Mouse (Mus musculus): Measurements from ENCODE around the gene Il7r. TPM values are rescaled to one million over a fixed set of nuclear protein-coding genes. Genes with fewer than 3 reads are reported as not detected.

Il7r gene
- total RNA-seq, 1 experiment, result not detected

DNA sequence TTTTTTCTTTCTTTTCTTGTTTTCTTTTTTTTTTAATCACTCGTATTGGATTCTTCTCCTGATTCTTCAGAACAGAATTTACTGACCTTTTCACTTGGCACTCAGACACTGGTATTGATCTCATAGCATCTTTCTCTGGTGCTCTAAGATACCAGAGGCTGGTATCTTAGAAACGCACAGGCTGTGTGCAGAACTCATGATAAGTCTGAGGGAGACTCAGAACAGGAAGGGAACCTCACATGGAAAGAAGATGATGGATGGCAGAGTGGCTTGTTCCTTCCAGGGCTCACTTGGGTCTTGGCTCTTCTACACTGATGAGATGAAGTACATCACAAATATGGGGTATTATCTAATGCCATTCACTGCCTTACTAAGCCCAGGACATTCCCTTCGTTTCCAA is 57.4 kb downstream of the Il7r start:
- H3K36me3 ChIP-seq (ENCODE audit: control insufficient read depth, insufficient read depth, low read length, poor library complexity, severe bottlenecking), result no peaks in the 10 kb centered on the region
- TF ChIP-seq HCFC1 (IDR thresholded peaks at IDR 0.05; ENCODE audit: borderline replicate concordance, insufficient read depth, low read length) (no peak), ZC3H11A (IDR thresholded peaks at IDR 0.05; ENCODE audit: borderline replicate concordance, low read depth, low read length) (no peak), CHD2 (IDR thresholded peaks at IDR 0.05; ENCODE audit: low read depth, low read length) (no peak), ZNF384 (IDR thresholded peaks at IDR 0.05; ENCODE audit: low read depth, low read length) (no peak), MAFK (IDR thresholded peaks at IDR 0.05; ENCODE audit: insufficient read depth, low read depth, low read length) (no peak)
- H3K4me1 ChIP-seq (ENCODE audit: control insufficient read depth in 2 of 2, insufficient read depth in 2 of 2, low read length in 2 of 2, poor library complexity in 1 of 2), result peaks cover 0 to 1% of the 10 kb centered on the region in 2 experiments; a peak in 1 of 4 replicates
- H3K9ac ChIP-seq (ENCODE audit: insufficient read depth, low read depth, low read length, poor library complexity, severe bottlenecking), result no peak overlapping the region
- no peak for DNase-seq (ENCODE audit: low read depth, low spot score)
- H3K27ac ChIP-seq (ENCODE audit: insufficient read depth, low read depth, low read length, poor library complexity, severe bottlenecking), result no peak overlapping the region
- in situ Hi-C loops (cut with MboI; ENCODE audit: low sequenced_read_pairs in 2 of 2, unreplicated experiment in 2 of 2), result loop anchor here in 1 of 2 experiments (25.0 kb wide), 1 partner anchor 840 kb away; no protein-coding TSS in a partner anchor
- no peak overlapping the region for H3K4me3 ChIP-seq (ENCODE audit: insufficient read depth in 1 of 2, low read depth in 1 of 2, low read length in 2 of 2, poor library complexity in 1 of 2, severe bottlenecking in 1 of 2)
- H3K9me3 ChIP-seq (ENCODE audit: control insufficient read depth, insufficient read depth, low read depth, low read length), result no peaks in the 10 kb centered on the region

DNA sequence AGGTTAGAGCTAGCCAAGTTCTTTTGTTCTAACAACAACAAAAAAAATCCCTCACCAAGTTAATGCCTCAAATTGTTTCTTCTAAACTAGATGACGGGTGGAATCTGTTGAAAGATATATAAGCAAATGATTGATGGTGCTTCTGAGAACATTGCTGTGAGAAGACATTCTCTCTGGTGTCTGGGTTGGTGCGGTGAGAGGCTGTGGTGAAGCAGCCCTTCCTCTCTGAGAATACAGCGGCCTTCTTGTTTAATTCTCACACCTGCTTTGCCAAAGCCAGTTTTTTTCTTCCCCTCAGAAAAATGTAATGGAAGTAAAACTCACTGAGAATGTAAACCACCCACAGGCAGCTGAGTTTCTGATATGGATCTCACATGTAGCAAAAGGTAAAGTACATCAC is 57.8 kb downstream of the Il7r start:
- no peak overlapping the region for H3K9ac ChIP-seq (ENCODE audit: insufficient read depth, low read depth, low read length, poor library complexity, severe bottlenecking)
- H3K36me3 ChIP-seq (ENCODE audit: control insufficient read depth, insufficient read depth, low read length, poor library complexity, severe bottlenecking), result no peaks in the 10 kb centered on the region
- H3K4me1 ChIP-seq (ENCODE audit: control insufficient read depth in 2 of 2, insufficient read depth in 2 of 2, low read length in 2 of 2, poor library complexity in 1 of 2), result peaks cover 0 to 1% of the 10 kb centered on the region in 2 experiments; a peak in 1 of 4 replicates
- H3K27ac ChIP-seq (ENCODE audit: insufficient read depth, low read depth, low read length, poor library complexity, severe bottlenecking), result no peak overlapping the region
- no peaks in the 10 kb centered on the region for H3K9me3 ChIP-seq (ENCODE audit: control insufficient read depth, insufficient read depth, low read depth, low read length)
- in situ Hi-C loops (cut with MboI; ENCODE audit: low sequenced_read_pairs in 2 of 2, unreplicated experiment in 2 of 2), result loop anchor here in 1 of 2 experiments (25.0 kb wide), 1 partner anchor 840 kb away; no protein-coding TSS in a partner anchor
- H3K4me3 ChIP-seq (ENCODE audit: insufficient read depth in 1 of 2, low read depth in 1 of 2, low read length in 2 of 2, poor library complexity in 1 of 2, severe bottlenecking in 1 of 2), result no peak overlapping the region
- no peak for DNase-seq (ENCODE audit: low read depth, low spot score)
- no peak for TF ChIP-seq ZNF384 (IDR thresholded peaks at IDR 0.05; ENCODE audit: low read depth, low read length)
- TF ChIP-seq MAFK (IDR thresholded peaks at IDR 0.05; ENCODE audit: insufficient read depth, low read depth, low read length), result no peak
- TF ChIP-seq ZC3H11A (IDR thresholded peaks at IDR 0.05; ENCODE audit: borderline replicate concordance, low read depth, low read length), result no peak
- TF ChIP-seq HCFC1 (IDR thresholded peaks at IDR 0.05; ENCODE audit: borderline replicate concordance, insufficient read depth, low read length), result no peak
- TF ChIP-seq CHD2 (IDR thresholded peaks at IDR 0.05; ENCODE audit: low read depth, low read length), result no peak

DNA sequence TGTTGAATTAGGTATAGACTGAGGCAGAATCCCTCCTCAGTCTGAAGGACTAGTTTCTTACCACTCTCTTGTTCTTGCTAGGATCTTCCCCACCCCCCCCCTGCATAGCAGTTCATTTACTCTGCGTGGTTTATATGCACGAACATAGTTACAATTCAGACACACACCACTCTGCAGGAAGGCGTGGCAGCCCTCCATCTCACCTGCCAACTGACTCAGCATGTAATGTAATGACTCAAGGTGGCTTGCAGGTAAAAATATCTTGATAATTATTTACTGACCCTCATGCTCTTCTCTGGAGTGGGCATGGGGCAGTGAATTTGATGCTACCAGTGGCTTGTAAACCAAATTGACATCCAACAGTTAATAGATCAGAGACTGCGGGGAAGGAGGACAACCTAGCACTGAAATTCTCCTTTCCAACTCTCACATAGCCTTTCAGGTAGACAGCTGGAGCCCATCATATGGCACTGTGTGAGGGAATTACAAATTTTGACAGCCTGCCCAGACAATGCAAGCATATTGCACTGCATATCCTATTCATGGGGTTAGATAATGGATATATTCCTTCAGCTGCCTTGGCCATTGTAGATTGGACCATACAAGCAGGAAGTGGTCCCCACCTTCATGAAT is 58.8 kb downstream of the Il7r start:
- H3K9ac ChIP-seq (ENCODE audit: insufficient read depth, low read depth, low read length, poor library complexity, severe bottlenecking), result no peak overlapping the region
- in situ Hi-C loops (cut with MboI; ENCODE audit: low sequenced_read_pairs in 2 of 2, unreplicated experiment in 2 of 2), result loop anchor here in 1 of 2 experiments (25.0 kb wide), 1 partner anchor 841 kb away; no protein-coding TSS in a partner anchor
- DNase-seq (ENCODE audit: low read depth, low spot score), result no peak
- peaks cover 0 to 1% of the 10 kb centered on the region in 2 experiments; a peak in 1 of 4 replicates for H3K4me1 ChIP-seq (ENCODE audit: control insufficient read depth in 2 of 2, insufficient read depth in 2 of 2, low read length in 2 of 2, poor library complexity in 1 of 2)
- no peak for TF ChIP-seq CHD2 (IDR thresholded peaks at IDR 0.05; ENCODE audit: low read depth, low read length)
- TF ChIP-seq HCFC1 (IDR thresholded peaks at IDR 0.05; ENCODE audit: borderline replicate concordance, insufficient read depth, low read length), result no peak
- TF ChIP-seq ZC3H11A (IDR thresholded peaks at IDR 0.05; ENCODE audit: borderline replicate concordance, low read depth, low read length), result no peak
- TF ChIP-seq MAFK (IDR thresholded peaks at IDR 0.05; ENCODE audit: insufficient read depth, low read depth, low read length), result no peak
- TF ChIP-seq ZNF384 (IDR thresholded peaks at IDR 0.05; ENCODE audit: low read depth, low read length), result no peak
- H3K9me3 ChIP-seq (ENCODE audit: control insufficient read depth, insufficient read depth, low read depth, low read length), result no peaks in the 10 kb centered on the region
- H3K4me3 ChIP-seq (ENCODE audit: insufficient read depth in 1 of 2, low read depth in 1 of 2, low read length in 2 of 2, poor library complexity in 1 of 2, severe bottlenecking in 1 of 2), result no peak overlapping the region
- H3K36me3 ChIP-seq (ENCODE audit: control insufficient read depth, insufficient read depth, low read length, poor library complexity, severe bottlenecking), result no peaks in the 10 kb centered on the region
- no peak overlapping the region for H3K27ac ChIP-seq (ENCODE audit: insufficient read depth, low read depth, low read length, poor library complexity, severe bottlenecking)

DNA sequence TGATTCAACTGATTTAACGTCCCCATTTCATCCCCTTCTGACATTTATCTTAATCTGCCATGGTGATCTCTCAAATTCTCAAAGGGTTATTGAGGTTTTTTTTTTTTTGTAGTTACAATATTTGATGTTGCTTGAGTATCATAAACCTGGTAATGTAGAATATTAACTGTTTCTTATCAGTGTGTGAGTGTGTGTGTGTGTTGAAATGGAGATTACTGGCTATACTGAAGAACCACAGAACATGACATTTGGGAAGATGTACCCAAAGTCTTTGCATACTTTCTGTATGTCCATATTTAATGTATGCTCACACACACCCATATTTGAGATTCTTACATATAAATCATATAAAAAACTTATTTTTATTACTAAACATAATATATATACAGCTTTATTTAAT is 65.9 kb downstream of the Il7r start:
- Histone ChIP-seq H3K9me3 (ENCODE audit: control insufficient read depth, insufficient read depth, low read depth, low read length) (no peaks in the 10 kb centered on the region), H3K4me3 (ENCODE audit: insufficient read depth in 1 of 2, low read depth in 1 of 2, low read length in 2 of 2, poor library complexity in 1 of 2, severe bottlenecking in 1 of 2) (no peak overlapping the region), H3K27ac (ENCODE audit: insufficient read depth, low read depth, low read length, poor library complexity, severe bottlenecking) (no peak overlapping the region), H3K36me3 (ENCODE audit: control insufficient read depth, insufficient read depth, low read length, poor library complexity, severe bottlenecking) (no peaks in the 10 kb centered on the region), H3K4me1 (ENCODE audit: control insufficient read depth in 2 of 2, insufficient read depth in 2 of 2, low read length in 2 of 2, poor library complexity in 1 of 2) (peaks cover 1 to 3% of the 10 kb centered on the region in 2 experiments; a peak in 3 of 4 replicates), H3K9ac (ENCODE audit: insufficient read depth, low read depth, low read length, poor library complexity, severe bottlenecking) (no peak overlapping the region)
- in situ Hi-C loops (cut with MboI; ENCODE audit: low sequenced_read_pairs in 2 of 2, unreplicated experiment in 2 of 2), result loop anchor here in 1 of 2 experiments (25.0 kb wide), 1 partner anchor 848 kb away; no protein-coding TSS in a partner anchor
- DNase-seq (ENCODE audit: low read depth, low spot score), result no peak
- TF ChIP-seq HCFC1 (IDR thresholded peaks at IDR 0.05; ENCODE audit: borderline replicate concordance, insufficient read depth, low read length) (no peak), MAFK (IDR thresholded peaks at IDR 0.05; ENCODE audit: insufficient read depth, low read depth, low read length) (no peak), ZNF384 (IDR thresholded peaks at IDR 0.05; ENCODE audit: low read depth, low read length) (no peak), CHD2 (IDR thresholded peaks at IDR 0.05; ENCODE audit: low read depth, low read length) (no peak)

All from ES-E14 (cell line).